Mouse (Mus musculus): ENCODE data around the gene Dynlt1a. TPM values are rescaled to one million over a fixed set of nuclear protein-coding genes. Genes with fewer than 3 reads are reported as not detected.
"Not testable (repeated sequence)": the region's sequence is repeated elsewhere in the genome, so short reads cannot be mapped to it uniquely, and the experiment has no call there.

Dynlt1a gene
- polyA plus RNA-seq, 1 experiment from 2014 or later: 52.6 TPM

- not testable (repeated sequence) for DNase-seq; H3K4me1 ChIP-seq (ENCODE audit: control insufficient read depth, insufficient read depth, low read length); H3K4me2 ChIP-seq (ENCODE audit: low read length); H3K9me3 ChIP-seq (ENCODE audit: control insufficient read depth, low read length); ATAC-seq (ENCODE audit: low FRiP score, low TSS enrichment); H3K27ac ChIP-seq (replicated peaks; ENCODE audit: low read depth, low read length); H3K36me3 ChIP-seq (ENCODE audit: control insufficient read depth, insufficient read depth, low read length); H3K27me3 ChIP-seq (ENCODE audit: control insufficient read depth, insufficient read depth, low read length); H3K4me3 ChIP-seq (replicated peaks; ENCODE audit: low read depth, low read length); H3K9ac ChIP-seq (replicated peaks; ENCODE audit: low read length)
- WGBS: 94% methylated on average over 4 of the region's 6 CpGs
Observed at GRCm38 (mm10) chr17:6274693-6275092, 42.6 kb downstream of the Dynlt1a start.

DNA sequence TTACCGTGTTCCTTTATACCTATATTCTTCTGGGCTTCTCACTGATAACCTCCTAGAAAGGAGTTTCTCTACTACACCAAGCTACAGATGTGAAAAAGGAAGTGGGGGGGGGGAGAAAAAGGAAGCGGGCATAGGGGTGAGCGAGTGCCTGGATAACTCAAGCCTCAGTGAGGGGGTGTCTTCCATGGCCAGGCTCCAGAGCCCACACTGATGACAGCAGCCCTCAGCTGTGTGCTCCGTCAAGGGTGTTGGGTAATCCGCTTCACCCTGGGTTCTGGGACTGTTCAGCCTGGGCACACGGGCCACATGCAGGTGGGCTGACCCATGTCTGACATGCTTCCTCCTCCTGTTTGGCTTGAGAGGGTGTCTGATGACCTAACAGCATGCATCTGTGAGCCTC is 45.3 kb downstream of the Dynlt1a start:
- H3K9ac ChIP-seq (replicated peaks; ENCODE audit: low read length); H3K4me3 ChIP-seq (replicated peaks; ENCODE audit: low read depth, low read length); H3K27ac ChIP-seq (replicated peaks; ENCODE audit: low read depth, low read length); H3K9me3 ChIP-seq (ENCODE audit: control insufficient read depth, low read length); H3K36me3 ChIP-seq (ENCODE audit: control insufficient read depth, insufficient read depth, low read length); H3K4me2 ChIP-seq (ENCODE audit: low read length); H3K27me3 ChIP-seq (ENCODE audit: control insufficient read depth, insufficient read depth, low read length); H3K4me1 ChIP-seq (ENCODE audit: control insufficient read depth, insufficient read depth, low read length); ATAC-seq (ENCODE audit: low FRiP score, low TSS enrichment); DNase-seq: not testable (repeated sequence)
- 94% methylated on average over 6 of the region's 6 CpGs for WGBS

DNA sequence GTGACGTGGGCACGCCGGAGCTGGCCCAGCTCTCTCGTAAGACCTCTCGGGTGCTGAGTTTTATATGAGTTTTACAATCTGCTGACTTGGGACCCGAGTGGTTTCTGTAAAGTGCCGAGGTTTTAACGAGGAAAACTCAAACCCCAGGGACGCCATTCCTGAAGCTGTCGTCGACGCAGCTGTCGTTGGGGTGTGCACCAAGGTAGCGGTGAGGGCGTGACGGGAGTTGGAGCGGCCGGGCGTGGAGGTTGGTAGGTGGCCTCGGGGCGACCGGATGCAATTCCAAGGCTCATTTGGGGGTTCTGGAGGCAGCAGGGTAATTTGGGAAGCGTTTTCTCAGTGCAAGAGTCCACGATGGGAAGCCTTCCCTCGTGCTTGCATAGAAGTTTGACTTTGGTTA is 46.5 kb downstream of the Dynlt1a start:
- H3K36me3 ChIP-seq (ENCODE audit: control insufficient read depth, insufficient read depth, low read length); H3K4me1 ChIP-seq (ENCODE audit: control insufficient read depth, insufficient read depth, low read length); H3K9me3 ChIP-seq (ENCODE audit: control insufficient read depth, low read length); ATAC-seq (ENCODE audit: low FRiP score, low TSS enrichment); H3K27me3 ChIP-seq (ENCODE audit: control insufficient read depth, insufficient read depth, low read length); H3K27ac ChIP-seq (replicated peaks; ENCODE audit: low read depth, low read length): not testable (repeated sequence)
- Histone ChIP-seq H3K9ac (replicated peaks; ENCODE audit: low read length) (peak overlapping the region; percentile 50; the same call in 1 of the 2 replicates), H3K4me2 (ENCODE audit: low read length) (peak overlapping the region; percentile 59), H3K4me3 (replicated peaks; ENCODE audit: low read depth, low read length) (peak overlapping the region; percentile 43)
- DNase-seq: peak; percentile 27
- WGBS: 2% methylated on average over 25 of the region's 25 CpGs

GRCm38 (mm10) chr17:6269876-6270831 is 47.1 kb downstream of the Dynlt1a start:
- Histone ChIP-seq H3K4me2 (ENCODE audit: low read length) (peak overlapping the region; percentile 59), H3K9ac (replicated peaks; ENCODE audit: low read length) (peak overlapping the region; percentile 50; the same call in 1 of the 2 replicates), H3K4me3 (replicated peaks; ENCODE audit: low read depth, low read length) (peak overlapping the region; percentile 43), H3K27ac (replicated peaks; ENCODE audit: low read depth, low read length) (0 out of 2 replicates have a peak overlapping the region, but pooled peaks have one; percentile 37)
- not testable (repeated sequence) for H3K9me3 ChIP-seq (ENCODE audit: control insufficient read depth, low read length); H3K36me3 ChIP-seq (ENCODE audit: control insufficient read depth, insufficient read depth, low read length); H3K27me3 ChIP-seq (ENCODE audit: control insufficient read depth, insufficient read depth, low read length); H3K4me1 ChIP-seq (ENCODE audit: control insufficient read depth, insufficient read depth, low read length)
- ATAC-seq (ENCODE audit: low FRiP score, low TSS enrichment) (peak; percentile 84), DNase-seq (peak; percentile 30)
- WGBS: 1% methylated on average over 61 of the region's 84 CpGs

DNA sequence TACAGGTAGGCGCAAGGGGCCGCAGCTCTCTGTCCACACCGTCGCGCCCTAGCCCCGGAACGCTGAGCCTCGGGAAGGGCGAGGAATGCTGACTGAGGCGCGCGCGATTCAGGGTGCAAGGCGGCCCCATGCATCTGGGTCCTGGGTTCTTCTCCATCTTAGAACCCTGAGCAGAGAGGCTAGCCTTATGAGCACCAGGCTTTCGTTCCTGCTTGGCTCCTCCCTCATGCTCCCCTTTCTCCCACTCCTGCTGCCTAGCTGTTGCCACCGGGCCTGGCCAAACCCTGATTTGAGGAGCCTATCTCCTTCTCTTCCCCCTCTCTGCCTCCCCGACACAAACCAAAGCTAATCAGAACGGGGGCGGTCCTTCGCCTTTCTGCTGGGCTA is 60.2 kb downstream of the Dynlt1a start:
- DNase-seq: peak; percentile 1
- H3K4me2 ChIP-seq (ENCODE audit: low read length): peak overlapping the region; percentile 41
- peak overlapping the region; percentile 25 for H3K4me3 ChIP-seq (replicated peaks; ENCODE audit: low read depth, low read length)
- H3K9ac ChIP-seq (replicated peaks; ENCODE audit: low read length); ATAC-seq (ENCODE audit: low FRiP score, low TSS enrichment); H3K27me3 ChIP-seq (ENCODE audit: control insufficient read depth, insufficient read depth, low read length); H3K4me1 ChIP-seq (ENCODE audit: control insufficient read depth, insufficient read depth, low read length); H3K9me3 ChIP-seq (ENCODE audit: control insufficient read depth, low read length); H3K27ac ChIP-seq (replicated peaks; ENCODE audit: low read depth, low read length); H3K36me3 ChIP-seq (ENCODE audit: control insufficient read depth, insufficient read depth, low read length): not testable (repeated sequence)
- 0% methylated on average over 16 of the region's 20 CpGs for WGBS

DNA sequence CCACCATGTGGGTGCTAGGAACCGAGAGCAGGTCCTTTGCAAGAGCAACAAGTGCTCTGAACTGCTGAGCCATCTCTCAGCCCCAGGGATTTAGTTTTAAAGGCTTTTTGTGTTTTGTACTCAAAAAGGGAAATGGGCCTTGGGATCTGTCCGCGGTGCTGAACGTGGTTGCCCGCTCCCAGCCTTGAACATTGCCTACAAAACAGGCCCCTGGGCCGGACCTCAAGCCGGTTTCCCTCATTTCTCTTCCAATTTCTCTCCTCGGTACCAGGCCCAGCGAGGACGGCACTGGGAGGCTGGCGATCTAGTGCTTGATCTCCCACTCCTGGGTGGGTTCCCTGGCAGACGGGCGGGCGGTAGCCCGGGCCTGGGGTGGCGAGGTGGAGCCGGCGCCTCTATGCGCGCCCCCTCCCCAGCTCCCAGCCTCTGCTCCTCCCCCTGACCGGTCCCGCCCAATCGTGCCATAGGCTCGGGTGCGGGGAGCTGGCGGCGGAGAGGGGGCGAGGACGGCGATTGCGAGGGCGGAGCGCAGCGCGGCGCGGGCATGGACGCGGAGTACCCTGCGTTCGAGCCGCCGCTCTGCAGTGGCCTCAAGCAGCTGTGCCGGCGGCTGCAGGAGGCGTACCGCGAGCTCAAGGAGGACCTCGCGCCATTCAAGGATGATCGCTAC is 60.8 kb downstream of the Dynlt1a start, which contains the start of gene Tmem181a:
Gene Tmem181a, plus strand, starts transcription at position 461 of the 670 bp plus-strand sequence.
- not testable (repeated sequence) for H3K27ac ChIP-seq (replicated peaks; ENCODE audit: low read depth, low read length)

More for the DNA sequence above, 60.8 kb downstream of the Dynlt1a start, which contains the start of gene Tmem181a:
- DNase-seq; H3K36me3 ChIP-seq (ENCODE audit: control insufficient read depth, insufficient read depth, low read length); H3K9ac ChIP-seq (replicated peaks; ENCODE audit: low read length); H3K4me1 ChIP-seq (ENCODE audit: control insufficient read depth, insufficient read depth, low read length); H3K9me3 ChIP-seq (ENCODE audit: control insufficient read depth, low read length); H3K27me3 ChIP-seq (ENCODE audit: control insufficient read depth, insufficient read depth, low read length): not testable (repeated sequence)
- peak within 1 kb of the TSS; percentile 41 for H3K4me2 ChIP-seq (ENCODE audit: low read length)
- WGBS: under 1% methylated on average over 10 of the region's 51 CpGs
- peak; percentile 72 for ATAC-seq (ENCODE audit: low FRiP score, low TSS enrichment)
- peak within 1 kb of the TSS; percentile 25 for H3K4me3 ChIP-seq (replicated peaks; ENCODE audit: low read depth, low read length)

Other genes starting within 250 kb of the Dynlt1a start
- gene Serac1, start 237.8 kb downstream of the Dynlt1a start, polyA plus RNA-seq (2014; fragmentation: Nextera tagmentation; extraction: Ambion mirVana): 10.6 and 12.9 TPM in 2 replicates
- 194 and 234 TPM in 2 replicates for gene Gtf2h5, start 237.7 kb downstream of the Dynlt1a start, polyA plus RNA-seq (2014; fragmentation: Nextera tagmentation; extraction: Ambion mirVana)
- gene Tulp4, start 211.1 kb downstream of the Dynlt1a start, polyA plus RNA-seq (2014; fragmentation: Nextera tagmentation; extraction: Ambion mirVana): 203 and 212 TPM in 2 replicates
- gene Tmem181a, start 60.6 kb downstream of the Dynlt1a start, polyA plus RNA-seq (2014; fragmentation: Nextera tagmentation; extraction: Ambion mirVana): 39.1 and 47.6 TPM in 2 replicates
- 1,329 and 1,495 TPM in 2 replicates for gene Dynlt1b, start 112.6 kb upstream of the Dynlt1a start, polyA plus RNA-seq (2014; fragmentation: Nextera tagmentation; extraction: Ambion mirVana)